Mouse (Mus musculus) midbrain, postnatal 0 days (tissue): ENCODE measurements at regions not wholly inside any gene's neighbourhood (a gene's known extent, or its start where the extent isn't known, plus 50 kb on each side); places are given as distances from the start of the nearest gene placed in this dataset.
A peak's percentile ranks its signal among the peaks of the same experiment; 100 is the strongest.

Experiments
- ATAC-seq: fragments of 200-750 bp; cut with Nextera tagmentation; 2 replicates; pipeline ENCODE4 v1.8.0; 2017; ENCODE audit warnings: moderate number of reproducible peaks, mild to moderate bottlenecking, moderate TSS enrichment, moderate library complexity; ENCODE audit not compliant: low FRiP score
- DNase-seq: peaks from one replicate; pipeline ENCODE4 v3.0.0-alpha.2; 2015; ENCODE audit warnings: low spot score
- H3K27ac ChIP-seq: fragments of 300-500 bp; sonication (generic); 2 replicates; pipeline ENCODE4 v1.5.1; 2014; ENCODE audit warnings: low read depth, mild to moderate bottlenecking, low read length, mixed read lengths
- H3K27me3 ChIP-seq: fragments of 300-500 bp; sonication (generic); 2 replicates; pipeline ENCODE4 v1.6.1; 2014; ENCODE audit warnings: low read length, control low read depth, mixed read lengths; ENCODE audit not compliant: insufficient read depth
- H3K36me3 ChIP-seq: fragments of 300-500 bp; sonication (generic); 2 replicates; pipeline ENCODE4 v1.6.1; 2014; ENCODE audit warnings: low read length, control low read depth, mixed read lengths; ENCODE audit not compliant: insufficient read depth
- H3K4me1 ChIP-seq: fragments of 300-500 bp; sonication (generic); 2 replicates; pipeline ENCODE4 v1.6.1; 2014; ENCODE audit warnings: mild to moderate bottlenecking, control low read depth, antibody characterized with exemption, low read length, mixed read lengths; ENCODE audit not compliant: insufficient read depth
- H3K4me2 ChIP-seq: fragments of 300-500 bp; sonication (generic); 2 replicates; pipeline ENCODE4 v1.6.1; 2014; ENCODE audit warnings: low read depth, mild to moderate bottlenecking, low read length, mixed read lengths; ENCODE audit not compliant: poor library complexity, severe bottlenecking
- H3K4me3 ChIP-seq: fragments of 300-500 bp; sonication (generic); 2 replicates; pipeline ENCODE4 v1.5.1; 2014; ENCODE audit warnings: low read depth, mild to moderate bottlenecking, low read length, moderate library complexity
- H3K9ac ChIP-seq: fragments of 300-500 bp; sonication (generic); replicated peaks from 2 replicates; pipeline ENCODE4 v1.6.1; 2014; ENCODE audit warnings: mild to moderate bottlenecking, low read length, moderate library complexity, mixed read lengths; ENCODE audit not compliant: poor library complexity, severe bottlenecking
- H3K9me3 ChIP-seq: fragments of 300-500 bp; sonication (generic); 2 replicates; pipeline ENCODE4 v1.6.1; 2016; ENCODE audit warnings: low read length, control low read depth
- CTCF ChIP-seq: IDR thresholded peaks from 2 replicates; pipeline ENCODE4 v1.5.1; 2016; ENCODE audit warnings: antibody characterized with exemption, mild to moderate bottlenecking
- WGBS: fragments of 180-500 bp; shearing (Covaris S2); extraction: QIAGEN DNeasy Blood & Tissue Kit; methylation state at CpG from one replicate; pipeline ENCODE4 v1.1.7; 2014; 5-methylcytosine and 5-hydroxymethylcytosine counted together

GRCm38 (mm10) chr2:173978138-173978765 lies 97.9 kb upstream of the Stx16 start:
- Histone ChIP-seq H3K9ac (no peak overlapping the region), H3K36me3 (no peaks in the 10 kb centered on the region), H3K27me3 (no peaks in the 10 kb centered on the region), H3K4me1 (no peaks in the 10 kb centered on the region), H3K4me2 (no peak overlapping the region), H3K9me3 (peaks cover 15% of the 10 kb centered on the region; the same call in 1 of the 2 replicates), H3K4me3 (no peak overlapping the region), H3K27ac (no peak overlapping the region)
- DNase-seq (no peak), ATAC-seq (no peak)
- no peak for TF ChIP-seq CTCF
- 72% methylated on average over 13 of the region's 13 CpGs for WGBS

- no peaks in the 10 kb centered on the region for H3K27me3 ChIP-seq
- 91% methylated on average over 9 of the region's 9 CpGs for WGBS
- DNase-seq = no peak
- no peak for TF ChIP-seq CTCF
- H3K4me3 ChIP-seq = no peak overlapping the region
- no peak overlapping the region for H3K27ac ChIP-seq
- no peaks in the 10 kb centered on the region for H3K4me1 ChIP-seq
- no peak overlapping the region for H3K9ac ChIP-seq
- no peak overlapping the region for H3K4me2 ChIP-seq
- H3K36me3 ChIP-seq = no peaks in the 10 kb centered on the region
- no peaks in the 10 kb centered on the region for H3K9me3 ChIP-seq
- ATAC-seq = no peak
These were observed 95.1 kb upstream of the Stx16 start for GRCm38 (mm10) chr2:173981036-173981435.

- no peaks in the 10 kb centered on the region for H3K36me3 ChIP-seq
- no peaks in the 10 kb centered on the region for H3K4me1 ChIP-seq
- no peak for TF ChIP-seq CTCF
- no peak overlapping the region for H3K27ac ChIP-seq
- no peak overlapping the region for H3K9ac ChIP-seq
- H3K4me3 ChIP-seq = no peak overlapping the region
- DNase-seq (no peak), ATAC-seq (no peak)
- H3K27me3 ChIP-seq = no peaks in the 10 kb centered on the region
- 86% methylated on average over 7 of the region's 7 CpGs for WGBS
- H3K4me2 ChIP-seq = no peak overlapping the region
- H3K9me3 ChIP-seq = no peaks in the 10 kb centered on the region
These were observed 88.6 kb upstream of the Stx16 start for GRCm38 (mm10) chr2:173987516-173987915.

GRCm38 (mm10) chr2:173987921-173988320 lies 88.2 kb upstream of the Stx16 start:
- WGBS = 78% methylated on average over 8 of the region's 8 CpGs
- DNase-seq (no peak), ATAC-seq (no peak)
- Histone ChIP-seq H3K9ac (no peak overlapping the region), H3K4me2 (no peak overlapping the region), H3K36me3 (no peaks in the 10 kb centered on the region), H3K4me1 (no peaks in the 10 kb centered on the region), H3K4me3 (no peak overlapping the region), H3K27me3 (no peaks in the 10 kb centered on the region), H3K27ac (no peak overlapping the region), H3K9me3 (no peaks in the 10 kb centered on the region)
- TF ChIP-seq CTCF = no peak

- Histone ChIP-seq H3K27me3 (no peaks in the 10 kb centered on the region), H3K27ac (no peak overlapping the region), H3K4me3 (no peak overlapping the region), H3K9me3 (no peaks in the 10 kb centered on the region), H3K36me3 (no peaks in the 10 kb centered on the region), H3K4me1 (no peaks in the 10 kb centered on the region), H3K4me2 (no peak overlapping the region), H3K9ac (no peak overlapping the region)
- 61% methylated on average over 11 of the region's 11 CpGs for WGBS
- no peak for TF ChIP-seq CTCF
- DNase-seq (peak; percentile 25), ATAC-seq (no peak)
These were observed 87.3 kb upstream of the Stx16 start for GRCm38 (mm10) chr2:173988641-173989336.

- Histone ChIP-seq H3K4me3 (no peak overlapping the region), H3K4me1 (peaks cover 7% of the 10 kb centered on the region; the same call in 1 of the 2 replicates), H3K9me3 (no peaks in the 10 kb centered on the region), H3K9ac (no peak overlapping the region), H3K27me3 (no peaks in the 10 kb centered on the region), H3K4me2 (no peak overlapping the region), H3K27ac (no peak overlapping the region), H3K36me3 (no peaks in the 10 kb centered on the region)
- DNase-seq = no peak
- 98% methylated on average over 4 of the region's 4 CpGs for WGBS
- ATAC-seq = no peak
- no peak for TF ChIP-seq CTCF
These were observed 85.4 kb upstream of the Stx16 start for GRCm38 (mm10) chr2:173990664-173991063.
